Comparison of ENCODE assay signal across 21 mouse cellular contexts in the genomic region with DNA sequence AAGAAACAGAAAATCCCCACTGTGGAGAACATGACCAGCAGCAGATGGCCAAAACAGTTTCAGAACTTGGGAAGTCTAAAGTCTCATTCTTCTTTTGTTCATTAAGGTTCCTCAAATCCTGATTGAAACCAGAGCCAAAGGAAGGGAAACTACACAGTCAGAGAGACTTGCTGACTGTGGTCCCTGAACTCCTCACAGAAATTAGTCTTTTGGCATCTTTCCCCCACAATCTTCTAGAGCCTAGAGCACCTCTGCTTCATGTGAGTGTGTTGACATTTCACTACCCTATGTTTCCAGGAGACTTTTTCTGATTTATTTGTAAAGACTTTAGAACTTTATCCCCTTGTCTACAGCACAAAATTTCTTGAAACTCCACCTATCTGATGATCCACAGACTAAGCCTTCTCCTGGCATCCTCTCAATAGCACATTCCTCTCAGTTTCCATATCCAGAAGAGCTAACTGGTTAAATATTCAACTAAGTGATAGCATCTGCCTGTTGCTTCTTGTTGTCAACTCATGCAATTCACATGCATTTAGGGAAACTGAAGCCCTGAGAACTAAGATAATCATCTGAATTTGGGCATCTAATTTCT. TPM values are rescaled to one million over a fixed set of nuclear protein-coding genes. Genes with fewer than 3 reads are reported as not detected.
"Had no signal": no experiment of that assay in that cellular context is flagged by ENCODE, and none has a peak within 500 bp of the region (broad histone marks: within the 10 kb centered on the region; RNA-seq: fewer than 3 reads in every experiment).

No protein-coding gene starts in this region.

- H3K4me1 ChIP-seq: limb, embryonic 12.5 days; liver, embryonic 12.5 days; lung, embryonic 15.5 days; midbrain, embryonic 13.5 days had no signal

- DNase-seq: kidney, adult 8-10 months; kidney, postnatal 25 days; lung, postnatal 14 days; right cerebral cortex, postnatal 14 days; thymus, adult 2 months; thymus, postnatal 25 days had no signal

- H3K9me3 ChIP-seq: limb, embryonic 12.5 days; lung, embryonic 15.5 days; midbrain, embryonic 13.5 days had no signal

- ATAC-seq: intestine, embryonic 16.5 days; liver, embryonic 12.5 days; midbrain, embryonic 13.5 days had no signal

- H3K27ac ChIP-seq: left cerebral cortex, adult 2 months; limb, embryonic 12.5 days; liver, embryonic 12.5 days; lung, embryonic 15.5 days; macrophage; midbrain, embryonic 13.5 days had no signal

- H3K4me2 ChIP-seq: limb, embryonic 12.5 days; liver, embryonic 12.5 days; lung, embryonic 15.5 days; midbrain, embryonic 13.5 days had no signal

- H3K4me3 ChIP-seq: left cerebral cortex, adult 2 months; limb, embryonic 12.5 days; liver, embryonic 12.5 days; lung, embryonic 15.5 days; midbrain, embryonic 13.5 days had no signal

- H3K36me3 ChIP-seq: limb, embryonic 12.5 days; liver, embryonic 12.5 days; lung, embryonic 15.5 days; midbrain, embryonic 13.5 days had no signal

- H3K9ac ChIP-seq: limb, embryonic 12.5 days; liver, embryonic 12.5 days; lung, embryonic 15.5 days; midbrain, embryonic 13.5 days had no signal

- H3K27me3 ChIP-seq: limb, embryonic 12.5 days; liver, embryonic 12.5 days; lung, embryonic 15.5 days; midbrain, embryonic 13.5 days had no signal

RNA-seq across cellular contexts. Expression of a gene that starts 20.6 kb away (rescaled TPM):
- total RNA-seq: midbrain, postnatal 0 days had no signal
- polyA plus RNA-seq: limb, embryonic 12.5 days; macrophage; midbrain, embryonic 13.5 days; neural tube, embryonic 14.5 days had no signal

RNA-seq across cellular contexts. Expression of a gene that starts 23.4 kb away (rescaled TPM):
- total RNA-seq: layer of hippocampus, postnatal 25 days; left cerebral cortex, adult 2 months; left cerebral cortex, postnatal 25 days had no signal
- polyA plus RNA-seq: spleen, adult 2 months had no signal

RNA-seq across cellular contexts. Expression of a gene that starts 32.7 kb away (rescaled TPM):
- total RNA-seq: layer of hippocampus, postnatal 25 days; left cerebral cortex, adult 2 months; left cerebral cortex, postnatal 25 days had no signal
- polyA plus RNA-seq: limb, embryonic 12.5 days; spleen, adult 2 months had no signal

RNA-seq across cellular contexts. Expression of a gene that starts 36.8 kb away (rescaled TPM):
- total RNA-seq: layer of hippocampus, postnatal 25 days; left cerebral cortex, adult 2 months; left cerebral cortex, postnatal 25 days; midbrain, postnatal 0 days had no signal
- polyA plus RNA-seq: intestine, embryonic 16.5 days; kidney, embryonic 16.5 days; limb, embryonic 12.5 days; liver, embryonic 12.5 days; liver, embryonic 16.5 days; lung, embryonic 15.5 days; midbrain, embryonic 13.5 days; midbrain, postnatal 0 days; neural tube, embryonic 14.5 days had no signal

RNA-seq across cellular contexts. Expression of a gene that starts 39.9 kb away (rescaled TPM):
- total RNA-seq: layer of hippocampus, postnatal 25 days; left cerebral cortex, adult 2 months; left cerebral cortex, postnatal 25 days; midbrain, postnatal 0 days had no signal
- polyA plus RNA-seq: intestine, embryonic 16.5 days; kidney, embryonic 16.5 days; limb, embryonic 12.5 days; liver, embryonic 12.5 days; liver, embryonic 16.5 days; lung, embryonic 15.5 days; macrophage; midbrain, embryonic 13.5 days; midbrain, postnatal 0 days; neural tube, embryonic 14.5 days; spleen, adult 2 months; thymus, adult 2 months; urinary bladder, adult 2 months had no signal
